Mouse (Mus musculus) E14TG2a.4 (cell line): ENCODE measurements at regions not wholly inside any gene's neighbourhood (a gene's known extent, or its start where the extent isn't known, plus 50 kb on each side); places are given as distances from the start of the nearest gene placed in this dataset.

Source experiments
- CTCF ChIP-seq: conservative IDR thresholded peaks from 2 replicates; pipeline ENCODE4 v1.5.1; 2014; ENCODE audit warnings: low read length
- NANOG ChIP-seq: IDR thresholded peaks from 2 replicates; pipeline ENCODE4 v1.6.1; 2014; ENCODE audit warnings: borderline replicate concordance, low read length, mixed read lengths
- POU5F1 ChIP-seq: IDR thresholded peaks from 2 replicates; pipeline ENCODE4 v1.6.1; 2014; ENCODE audit warnings: low read length, borderline replicate concordance

GRCm38 (mm10) chr10:96733581-96733980 lies 116.8 kb downstream of the Btg1 start:
- TF ChIP-seq CTCF (no peak), POU5F1 (no peak), NANOG (no peak)
